Mouse (Mus musculus) heart, embryonic 15.5 days (tissue): Measurements from ENCODE around the gene Foxo3. TPM values are rescaled to one million over a fixed set of nuclear protein-coding genes. Genes with fewer than 3 reads are reported as not detected.

Source experiments
- ATAC-seq: fragments of 200-750 bp; cut with Nextera tagmentation; replicated peaks from 2 replicates; pipeline ENCODE4 v1.8.0; 2017; ENCODE audit warnings: low read depth, moderate TSS enrichment; ENCODE audit not compliant: insufficient number of reproducible peaks, insufficient read depth, low FRiP score
- H3K27ac ChIP-seq: fragments of 300-500 bp; sonication (generic); 2 replicates; pipeline ENCODE4 v1.5.1; 2015; ENCODE audit warnings: mild to moderate bottlenecking, inconsistent platforms
- H3K27me3 ChIP-seq: fragments of 300-500 bp; sonication (generic); 2 replicates; pipeline ENCODE4 v1.6.1; 2015; ENCODE audit warnings: inconsistent platforms
- H3K36me3 ChIP-seq: fragments of 300-500 bp; sonication (generic); 2 replicates; pipeline ENCODE4 v1.6.1; 2015; ENCODE audit warnings: mild to moderate bottlenecking, inconsistent platforms
- H3K4me1 ChIP-seq: fragments of 300-500 bp; sonication (generic); replicated peaks from 2 replicates; pipeline ENCODE4 v1.6.1; 2015; ENCODE audit warnings: inconsistent platforms
- H3K4me2 ChIP-seq: fragments of 300-500 bp; sonication (generic); 2 replicates; pipeline ENCODE4 v1.6.1; 2015; ENCODE audit warnings: inconsistent platforms, mild to moderate bottlenecking, moderate library complexity
- H3K4me3 ChIP-seq: fragments of 300-500 bp; sonication (generic); 2 replicates; pipeline ENCODE4 v1.5.1; 2015; ENCODE audit warnings: mild to moderate bottlenecking, inconsistent platforms
- H3K9ac ChIP-seq: fragments of 300-500 bp; sonication (generic); 2 replicates; pipeline ENCODE4 v1.6.1; 2015; ENCODE audit warnings: mild to moderate bottlenecking, inconsistent platforms
- H3K9me3 ChIP-seq: fragments of 300-500 bp; sonication (generic); replicated peaks from 2 replicates; pipeline ENCODE4 v1.6.1; 2016; ENCODE audit warnings: inconsistent platforms
- WGBS: fragments of 180-500 bp; shearing (Covaris S2); methylation state at CpG from one replicate; pipeline ENCODE4 v1.1.7; 2015; ENCODE audit warnings: mixed read lengths; 5-methylcytosine and 5-hydroxymethylcytosine counted together
- polyA plus RNA-seq: library from polyadenylated mRNA; unstranded; fragments of >200 nt; fragmentation: Nextera tagmentation; extraction: Ambion mirVana; gene quantifications from 2 replicates; pipeline ENCODE4 v1.2.1, GENCODE M21; 2015

Foxo3 gene
- polyA plus RNA-seq, 1 experiment from 2014 or later: 5.7 TPM

GRCm38 (mm10) chr10:42264195-42264594, 12.4 kb downstream of the Foxo3 start:
- Histone ChIP-seq H3K4me2 (no peak overlapping the region), H3K4me1 (peaks cover 32% of the 10 kb centered on the region), H3K9ac (no peak overlapping the region), H3K27me3 (no peaks in the 10 kb centered on the region), H3K4me3 (no peak overlapping the region), H3K27ac (no peak overlapping the region), H3K36me3 (peaks cover 25% of the 10 kb centered on the region), H3K9me3 (no peaks in the 10 kb centered on the region)
- 83% methylated on average over 5 of the region's 5 CpGs for WGBS
- ATAC-seq: no peak

GRCm38 (mm10) chr10:42263701-42264100, 12.9 kb downstream of the Foxo3 start:
- Histone ChIP-seq H3K4me1 (peaks cover 28% of the 10 kb centered on the region), H3K9ac (no peak overlapping the region), H3K27me3 (no peaks in the 10 kb centered on the region), H3K4me3 (no peak overlapping the region), H3K27ac (no peak overlapping the region), H3K9me3 (no peaks in the 10 kb centered on the region), H3K36me3 (peaks cover 25% of the 10 kb centered on the region), H3K4me2 (no peak overlapping the region)
- 78% methylated on average over 8 of the region's 8 CpGs for WGBS
- no peak for ATAC-seq

- Histone ChIP-seq H3K4me2 (no peak overlapping the region), H3K9ac (no peak overlapping the region), H3K27ac (0 out of 2 replicates have a peak overlapping the region, but pooled peaks have one; percentile 24), H3K36me3 (peaks cover 22% of the 10 kb centered on the region), H3K4me1 (peaks cover 24% of the 10 kb centered on the region), H3K27me3 (no peaks in the 10 kb centered on the region), H3K9me3 (no peaks in the 10 kb centered on the region), H3K4me3 (no peak overlapping the region)
- 58% methylated on average over 3 of the region's 3 CpGs for WGBS
- no peak for ATAC-seq
These were observed 14.5 kb downstream of the Foxo3 start for GRCm38 (mm10) chr10:42262061-42262460.

- Histone ChIP-seq H3K27ac (no peak overlapping the region), H3K27me3 (no peaks in the 10 kb centered on the region), H3K4me3 (no peak overlapping the region), H3K9me3 (no peaks in the 10 kb centered on the region), H3K36me3 (peaks cover 13% of the 10 kb centered on the region), H3K4me2 (no peak overlapping the region), H3K9ac (no peak overlapping the region), H3K4me1 (peaks cover 19% of the 10 kb centered on the region)
- ATAC-seq: no peak
- WGBS: 82% methylated on average over 8 of the region's 8 CpGs
These were observed 15.5 kb downstream of the Foxo3 start for GRCm38 (mm10) chr10:42261103-42261502.

- Histone ChIP-seq H3K4me1 (peaks cover 19% of the 10 kb centered on the region), H3K27me3 (no peaks in the 10 kb centered on the region), H3K27ac (no peak overlapping the region), H3K36me3 (peaks cover 7% of the 10 kb centered on the region), H3K9me3 (no peaks in the 10 kb centered on the region), H3K4me2 (no peak overlapping the region), H3K9ac (no peak overlapping the region), H3K4me3 (no peak overlapping the region)
- no peak; the same call in 1 of the 2 replicates for ATAC-seq
- WGBS: 34% methylated on average over 8 of the region's 8 CpGs
These were observed 16.0 kb downstream of the Foxo3 start for GRCm38 (mm10) chr10:42260523-42260922.

GRCm38 (mm10) chr10:42259602-42260001, 17.0 kb downstream of the Foxo3 start:
- no peak for ATAC-seq
- H3K4me3 ChIP-seq: no peak overlapping the region

GRCm38 (mm10) chr10:42257985-42258384, 18.6 kb downstream of the Foxo3 start:
- H3K27me3 ChIP-seq: no peaks in the 10 kb centered on the region
- H3K4me3 ChIP-seq: no peak overlapping the region
- H3K27ac ChIP-seq: no peak overlapping the region
- no peak overlapping the region for H3K4me2 ChIP-seq
- no peaks in the 10 kb centered on the region for H3K9me3 ChIP-seq
- H3K36me3 ChIP-seq: no peaks in the 10 kb centered on the region
- ATAC-seq: no peak
- WGBS: 93% methylated on average over 7 of the region's 7 CpGs
- H3K4me1 ChIP-seq: peaks cover 27% of the 10 kb centered on the region
- H3K9ac ChIP-seq: no peak overlapping the region

More at GRCm38 (mm10) chr10:42259602-42260001, 17.0 kb downstream of the Foxo3 start:
- Histone ChIP-seq H3K4me2 (no peak overlapping the region), H3K9me3 (no peaks in the 10 kb centered on the region), H3K27ac (no peak overlapping the region), H3K4me1 (peaks cover 22% of the 10 kb centered on the region), H3K27me3 (no peaks in the 10 kb centered on the region), H3K36me3 (no peaks in the 10 kb centered on the region), H3K9ac (no peak overlapping the region)
- WGBS: 75% methylated on average over 4 of the region's 4 CpGs

- 77% methylated on average over 5 of the region's 5 CpGs for WGBS
- Histone ChIP-seq H3K9ac (no peak overlapping the region), H3K9me3 (no peaks in the 10 kb centered on the region), H3K27ac (no peak overlapping the region), H3K4me1 (peaks cover 32% of the 10 kb centered on the region), H3K36me3 (no peaks in the 10 kb centered on the region), H3K4me2 (no peak overlapping the region), H3K4me3 (no peak overlapping the region), H3K27me3 (no peaks in the 10 kb centered on the region)
- ATAC-seq: no peak
These were observed 21.8 kb downstream of the Foxo3 start for GRCm38 (mm10) chr10:42254788-42255187.

GRCm38 (mm10) chr10:42251749-42252323, 24.7 kb downstream of the Foxo3 start:
- H3K4me2 ChIP-seq: no peak overlapping the region
- H3K27ac ChIP-seq: peak overlapping the region; percentile 71; the same call in 1 of the 2 replicates
- no peaks in the 10 kb centered on the region for H3K27me3 ChIP-seq
- peaks cover 61% of the 10 kb centered on the region for H3K4me1 ChIP-seq
- no peak overlapping the region for H3K4me3 ChIP-seq
- 57% methylated on average over 8 of the region's 8 CpGs for whole genome bisulfite sequencing
- H3K9me3 ChIP-seq: no peaks in the 10 kb centered on the region
- H3K9ac ChIP-seq: no peak overlapping the region
- H3K36me3 ChIP-seq: no peaks in the 10 kb centered on the region
- ATAC-seq: no peak

GRCm38 (mm10) chr10:42251203-42251602, 25.4 kb downstream of the Foxo3 start:
- Histone ChIP-seq H3K27me3 (no peaks in the 10 kb centered on the region), H3K36me3 (no peaks in the 10 kb centered on the region), H3K27ac (peak overlapping the region; percentile 71), H3K9ac (0 out of 2 replicates have a peak overlapping the region, but pooled peaks have one; percentile 22), H3K4me3 (no peak overlapping the region), H3K4me1 (peaks cover 67% of the 10 kb centered on the region), H3K9me3 (no peaks in the 10 kb centered on the region), H3K4me2 (peak overlapping the region; percentile 24)
- 30% methylated on average over 7 of the region's 7 CpGs for WGBS
- ATAC-seq: peak; percentile 65

- H3K27ac ChIP-seq: peak overlapping the region; percentile 32; the same call in 1 of the 2 replicates
These were observed 26.6 kb downstream of the Foxo3 start for GRCm38 (mm10) chr10:42249965-42250364.

GRCm38 (mm10) chr10:42248644-42249043, 27.9 kb downstream of the Foxo3 start:
- Histone ChIP-seq H3K4me2 (no peak overlapping the region; the same call in 1 of the 2 replicates), H3K4me3 (no peak overlapping the region), H3K27ac (no peak overlapping the region), H3K9ac (no peak overlapping the region), H3K36me3 (no peaks in the 10 kb centered on the region), H3K27me3 (no peaks in the 10 kb centered on the region), H3K4me1 (peaks cover 79% of the 10 kb centered on the region), H3K9me3 (no peaks in the 10 kb centered on the region)
- no peak for ATAC-seq
- WGBS: 52% methylated on average over 5 of the region's 5 CpGs

More at GRCm38 (mm10) chr10:42249965-42250364, 26.6 kb downstream of the Foxo3 start:
- no peak overlapping the region for H3K9ac ChIP-seq
- 35% methylated on average over 2 of the region's 2 CpGs for WGBS
- H3K4me3 ChIP-seq: no peak overlapping the region
- no peaks in the 10 kb centered on the region for H3K9me3 ChIP-seq
- no peaks in the 10 kb centered on the region for H3K27me3 ChIP-seq
- no peaks in the 10 kb centered on the region for H3K36me3 ChIP-seq
- peak overlapping the region; percentile 13; the same call in 1 of the 2 replicates for H3K4me2 ChIP-seq
- no peak for ATAC-seq
- H3K4me1 ChIP-seq: peaks cover 76% of the 10 kb centered on the region
